Mouse (Mus musculus) right cerebral cortex, postnatal 14 days (tissue): ENCODE measurements around the gene Tlcd2.

ENCODE experiments used
- DNase-seq: peaks from one replicate; pipeline ENCODE4 v3.0.0; 2022

Gene Tlcd2

DNA sequence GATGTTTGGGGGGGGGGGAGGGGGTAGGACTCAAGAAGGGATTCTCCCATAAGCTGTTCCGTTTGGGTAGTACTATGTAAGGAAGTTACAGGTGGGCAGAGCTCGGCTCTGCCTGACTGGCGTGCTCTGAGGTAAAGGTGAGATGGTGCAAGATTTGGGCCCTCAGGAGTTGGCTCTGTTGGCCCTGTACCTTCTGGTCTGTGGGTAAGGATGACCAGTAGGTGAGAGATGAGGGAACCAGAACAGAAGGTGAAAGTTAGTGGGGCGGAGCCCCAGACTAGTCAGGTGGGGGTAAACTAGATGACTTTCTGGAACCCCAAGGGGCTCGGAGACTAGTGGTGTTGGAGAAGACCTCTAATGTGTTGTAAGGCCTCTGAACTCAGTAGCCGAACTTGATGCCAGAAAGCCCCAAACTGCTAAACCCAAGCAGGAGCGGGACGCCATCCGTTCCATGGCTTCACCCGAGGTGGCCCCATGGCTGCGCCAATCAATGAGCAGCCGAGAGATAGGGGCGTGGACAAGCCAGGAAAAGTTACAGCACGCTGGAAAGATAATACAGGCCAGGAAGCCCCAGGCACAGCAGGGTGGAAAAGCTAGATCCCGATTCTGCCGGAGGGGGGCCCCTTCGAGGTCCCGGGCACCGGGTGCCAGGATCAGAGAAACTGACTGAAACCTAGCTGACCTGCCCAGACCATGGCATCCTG, 6.1 kb downstream of the Tlcd2 start:
- no peak for DNase-seq

DNA sequence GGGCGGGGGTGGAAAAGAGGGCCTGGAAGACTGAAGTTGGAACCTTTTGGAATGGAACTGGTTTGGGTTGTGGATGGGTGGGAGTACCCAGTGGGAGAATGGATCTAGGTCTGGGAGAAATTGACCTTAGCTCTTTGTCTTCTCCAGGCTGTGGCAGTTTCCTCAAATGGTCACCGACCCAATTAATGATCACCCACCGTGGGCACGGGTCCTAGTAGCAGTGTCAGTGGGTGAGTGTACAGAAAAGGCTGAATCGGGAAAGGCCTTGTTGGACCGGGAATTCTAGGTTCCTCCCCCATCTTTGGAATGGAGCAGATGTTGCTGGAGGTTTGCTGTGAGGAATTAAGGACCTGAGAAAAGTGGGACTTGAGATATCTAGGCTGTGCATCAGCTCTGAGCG, 6.9 kb downstream of the Tlcd2 start:
- no peak for DNase-seq

DNA sequence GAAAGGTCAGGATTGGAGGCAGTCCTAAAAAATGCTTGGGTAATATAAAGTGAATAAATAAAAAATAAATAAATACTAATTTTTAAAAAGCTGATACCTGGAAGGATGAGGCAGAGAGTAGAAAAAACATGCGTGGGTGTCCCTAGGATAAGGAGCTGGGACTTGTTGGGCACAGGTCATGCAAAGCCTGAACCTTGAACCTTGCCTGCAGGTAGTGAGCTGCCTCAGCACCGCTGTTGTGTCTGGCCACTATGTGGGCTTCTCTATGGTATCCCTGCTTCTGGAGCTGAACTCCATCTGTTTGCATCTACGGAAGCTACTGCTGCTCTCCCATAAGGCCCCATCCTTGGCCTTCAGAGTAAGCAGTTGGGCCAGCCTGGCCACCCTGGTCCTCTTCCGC, 7.7 kb downstream of the Tlcd2 start:
- no peak for DNase-seq

DNA sequence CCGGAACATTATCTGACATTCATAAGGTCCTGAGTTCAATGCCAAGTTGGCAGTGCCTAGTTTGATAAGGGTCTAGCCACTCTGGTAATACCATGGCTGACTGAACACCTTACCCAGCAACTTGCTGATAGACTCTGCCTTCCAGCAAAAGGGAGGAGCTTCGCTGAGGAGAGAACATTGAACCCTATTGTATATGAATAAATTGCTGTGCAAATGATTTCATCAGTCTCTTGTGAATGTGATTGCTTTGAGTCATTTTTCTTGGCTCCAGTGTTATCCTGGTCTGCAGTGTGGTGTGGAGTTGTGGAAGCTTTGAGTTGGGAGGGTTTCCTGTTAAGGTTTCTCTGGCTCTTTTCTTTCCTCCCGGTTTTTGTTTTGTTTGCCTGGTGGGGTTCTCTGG, 9.2 kb downstream of the Tlcd2 start:
- DNase-seq, result no peak

DNA sequence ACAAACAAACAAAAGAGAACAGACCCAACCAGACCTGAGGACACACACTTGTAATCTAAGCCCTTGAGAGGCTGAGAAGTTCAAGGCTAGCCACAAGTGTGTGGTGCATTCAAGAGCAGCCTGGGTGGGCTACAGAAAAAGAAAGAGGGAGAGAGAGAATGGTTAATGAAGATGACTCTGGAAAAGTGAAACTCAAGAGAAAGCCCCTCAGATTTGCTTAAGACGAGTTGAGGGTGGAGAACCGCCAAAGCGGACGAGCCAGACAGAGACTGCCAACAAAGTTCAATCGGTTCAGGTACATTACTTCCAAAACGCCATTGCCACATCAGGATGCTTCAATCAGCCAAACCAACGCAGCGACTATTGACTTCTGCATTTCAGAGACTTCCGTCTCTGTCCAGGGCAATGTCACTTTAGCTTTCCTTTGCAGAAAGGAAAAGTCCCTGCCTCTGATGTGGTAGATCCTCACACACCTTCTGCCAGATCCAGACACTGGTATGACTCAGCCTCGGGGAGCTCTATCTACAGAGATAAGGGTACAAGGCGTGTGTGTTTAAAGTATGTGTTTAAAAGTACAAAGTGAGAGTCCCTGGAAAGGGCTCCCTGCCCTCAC, 11.1 kb downstream of the Tlcd2 start:
- no peak for DNase-seq

DNA sequence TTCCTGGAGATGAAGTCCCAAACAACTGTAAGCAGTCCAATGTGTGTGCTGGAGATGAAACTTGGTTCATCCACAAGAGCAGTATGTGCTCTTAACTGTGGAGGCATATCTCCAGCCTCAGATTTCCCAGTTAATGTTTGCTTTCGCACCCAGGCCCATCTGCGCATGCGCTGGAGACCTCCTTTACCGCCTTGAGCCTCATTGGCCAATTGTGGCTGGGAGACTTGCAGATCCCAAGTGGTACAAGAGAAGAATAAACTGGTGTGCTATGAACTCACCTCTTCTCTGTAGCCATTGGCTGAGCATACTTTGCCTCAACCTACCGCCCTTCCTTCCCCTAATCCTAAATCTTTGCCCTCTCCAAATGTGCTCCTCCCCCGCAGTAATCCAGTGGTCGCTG, 11.9 kb downstream of the Tlcd2 start:
- DNase-seq, result no peak

DNA sequence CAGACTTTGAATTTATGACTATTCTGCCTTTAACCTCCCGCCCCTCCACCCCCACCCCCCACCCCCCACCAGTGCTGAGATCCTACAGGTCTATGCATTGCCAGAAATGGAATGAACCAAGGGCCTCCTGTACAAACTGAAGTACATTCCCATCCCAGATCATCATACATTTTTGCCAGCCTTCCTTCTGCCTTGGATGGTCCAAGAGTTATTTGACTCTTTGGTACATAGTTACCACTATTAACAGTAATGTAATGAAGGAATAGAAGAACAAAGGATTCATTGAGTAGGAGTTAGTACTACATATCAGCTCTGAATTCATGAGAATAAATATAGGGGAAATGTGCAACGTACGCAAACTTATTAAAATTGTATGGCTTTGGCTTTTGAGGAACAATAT, 24.7 kb downstream of the Tlcd2 start:
- no peak for DNase-seq

DNA sequence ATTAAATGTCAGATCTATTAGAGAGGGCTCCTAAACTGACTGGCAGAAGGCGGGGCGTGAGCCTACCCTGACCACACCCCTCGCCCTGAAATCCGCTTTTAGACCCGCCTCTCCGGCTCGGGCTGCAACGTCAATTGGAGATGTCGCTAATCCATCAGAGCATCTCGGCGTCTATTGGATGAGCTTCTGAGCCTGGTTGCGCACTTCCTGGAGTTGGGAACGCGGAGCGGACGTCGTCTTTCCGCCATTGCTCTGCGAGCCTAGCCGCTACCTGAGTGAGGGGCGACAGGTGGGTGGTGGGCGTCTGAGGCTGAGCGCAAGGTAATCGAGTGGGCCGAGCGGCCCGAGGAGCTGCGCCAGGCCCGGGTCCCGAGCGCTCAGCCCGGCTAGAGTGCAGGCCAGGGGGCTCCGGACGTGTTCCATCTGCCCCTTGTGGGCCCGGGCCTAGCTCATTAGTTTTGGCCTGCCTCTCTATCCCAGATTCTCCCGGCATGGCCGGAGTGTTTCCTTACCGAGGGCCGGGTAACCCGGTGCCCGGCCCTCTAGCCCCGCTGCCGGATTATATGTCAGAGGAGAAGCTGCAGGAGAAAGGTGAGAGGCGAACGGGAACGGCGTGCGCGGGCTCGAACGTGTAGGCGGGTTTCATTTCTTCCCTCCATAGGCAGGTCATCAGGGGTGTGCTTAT, 25.2 kb downstream of the Tlcd2 start, which contains the start of gene Prpf8:
Gene Prpf8 (plus strand): TSS at position 216 of the 685 bp plus-strand sequence.
- peak; percentile 91 for DNase-seq

DNA sequence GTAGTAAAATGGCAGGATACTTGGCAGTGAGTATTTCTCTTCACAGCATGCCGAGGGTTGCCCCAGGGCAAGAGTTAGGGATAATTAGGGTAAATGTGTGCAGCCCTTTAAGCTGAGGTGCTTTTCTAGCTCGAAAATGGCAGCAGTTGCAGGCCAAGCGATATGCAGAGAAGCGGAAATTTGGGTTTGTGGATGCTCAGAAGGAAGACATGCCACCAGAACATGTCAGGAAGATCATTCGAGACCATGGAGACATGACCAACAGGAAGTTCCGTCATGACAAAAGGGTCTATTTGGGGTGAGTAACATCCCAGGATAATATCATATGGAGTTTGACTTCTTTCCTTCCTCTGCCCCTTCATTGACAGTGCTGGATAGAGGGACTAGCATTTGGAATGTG, 26.0 kb downstream of the Tlcd2 start:
- DNase-seq, result no peak

DNA sequence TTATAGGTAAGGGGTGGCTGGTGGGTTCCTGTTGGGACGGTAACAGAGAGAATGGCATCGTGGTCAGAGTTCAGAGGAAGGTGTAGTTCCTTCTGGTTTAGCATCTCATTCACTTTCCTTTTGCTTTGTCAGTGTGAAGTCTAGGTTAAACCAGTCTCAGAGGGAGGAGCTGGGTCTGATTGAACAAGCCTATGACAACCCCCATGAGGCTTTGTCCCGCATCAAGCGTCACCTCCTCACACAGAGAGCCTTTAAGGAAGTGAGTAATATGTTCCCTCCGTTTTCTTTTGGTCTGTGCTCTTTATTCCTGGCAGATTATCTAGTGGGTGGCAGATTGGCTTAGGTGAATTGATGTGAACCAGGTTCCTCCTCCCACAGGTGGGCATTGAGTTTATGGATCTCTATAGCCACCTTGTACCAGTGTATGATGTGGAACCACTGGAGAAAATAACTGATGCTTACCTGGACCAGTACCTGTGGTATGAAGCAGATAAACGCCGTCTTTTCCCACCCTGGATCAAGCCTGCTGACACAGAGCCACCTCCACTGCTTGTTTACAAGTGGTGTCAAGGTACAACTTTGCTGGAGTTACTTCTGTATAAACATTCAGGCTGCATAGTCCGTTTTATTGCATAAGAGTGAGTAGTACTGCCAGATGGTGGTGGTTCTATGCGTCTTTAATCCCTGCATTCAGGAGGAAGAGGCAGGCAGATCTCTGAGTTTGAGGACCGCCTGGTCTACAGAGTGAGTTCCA, 33.0 kb downstream of the Tlcd2 start:
- DNase-seq, result no peak

DNA sequence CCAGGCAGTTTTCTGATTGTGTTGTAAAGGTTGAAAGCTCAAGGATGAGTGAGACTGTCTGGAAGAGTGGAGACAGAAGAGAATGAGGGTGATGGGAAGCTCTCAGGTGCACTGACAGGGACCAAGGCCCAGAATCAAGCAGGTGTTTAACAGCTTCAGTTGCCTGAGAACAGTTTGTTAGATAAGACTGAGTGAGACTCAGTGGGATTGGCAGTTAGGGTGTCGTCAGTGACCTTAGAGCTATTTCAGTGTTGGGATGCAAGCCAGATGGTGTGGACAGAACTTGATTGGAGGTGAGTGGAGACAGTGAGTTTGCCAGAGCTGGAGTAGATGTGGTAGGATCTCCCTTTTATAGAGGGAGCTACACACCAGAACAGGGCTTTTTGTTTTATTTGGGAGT, 36.6 kb downstream of the Tlcd2 start:
- DNase-seq, result no peak

DNA sequence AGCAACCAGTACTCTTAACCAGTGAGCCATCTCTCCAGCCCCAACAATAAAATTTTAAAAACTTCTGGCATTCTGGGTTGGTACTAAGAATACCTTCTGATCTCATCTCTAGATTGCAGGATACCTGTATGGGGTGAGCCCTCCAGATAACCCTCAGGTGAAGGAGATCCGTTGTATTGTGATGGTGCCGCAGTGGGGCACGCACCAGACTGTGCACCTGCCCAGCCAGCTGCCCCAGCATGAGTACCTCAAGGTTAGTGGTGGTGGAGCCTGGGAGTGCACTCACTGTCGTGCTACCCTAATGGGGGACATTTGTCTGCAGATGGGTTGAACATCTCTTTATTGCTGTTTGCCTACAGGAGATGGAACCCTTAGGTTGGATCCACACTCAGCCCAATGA, 46.6 kb downstream of the Tlcd2 start:
- DNase-seq, result no peak

DNA sequence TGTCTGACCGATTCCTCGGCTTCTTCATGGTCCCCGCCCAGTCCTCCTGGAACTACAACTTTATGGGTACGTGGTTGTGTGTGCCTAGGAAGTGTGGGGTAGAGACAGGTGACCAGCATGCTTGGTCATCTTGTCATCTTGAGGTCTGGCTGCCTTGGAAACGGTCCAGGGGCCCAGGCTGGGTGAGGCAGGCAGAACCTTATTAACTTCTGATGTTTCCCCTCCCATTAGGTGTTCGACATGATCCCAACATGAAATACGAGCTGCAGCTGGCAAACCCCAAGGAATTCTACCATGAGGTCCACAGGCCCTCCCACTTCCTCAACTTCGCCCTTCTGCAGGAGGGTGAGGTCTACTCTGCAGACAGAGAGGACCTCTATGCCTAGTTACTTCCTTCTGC, 47.4 kb downstream of the Tlcd2 start:
- no peak for DNase-seq

DNA sequence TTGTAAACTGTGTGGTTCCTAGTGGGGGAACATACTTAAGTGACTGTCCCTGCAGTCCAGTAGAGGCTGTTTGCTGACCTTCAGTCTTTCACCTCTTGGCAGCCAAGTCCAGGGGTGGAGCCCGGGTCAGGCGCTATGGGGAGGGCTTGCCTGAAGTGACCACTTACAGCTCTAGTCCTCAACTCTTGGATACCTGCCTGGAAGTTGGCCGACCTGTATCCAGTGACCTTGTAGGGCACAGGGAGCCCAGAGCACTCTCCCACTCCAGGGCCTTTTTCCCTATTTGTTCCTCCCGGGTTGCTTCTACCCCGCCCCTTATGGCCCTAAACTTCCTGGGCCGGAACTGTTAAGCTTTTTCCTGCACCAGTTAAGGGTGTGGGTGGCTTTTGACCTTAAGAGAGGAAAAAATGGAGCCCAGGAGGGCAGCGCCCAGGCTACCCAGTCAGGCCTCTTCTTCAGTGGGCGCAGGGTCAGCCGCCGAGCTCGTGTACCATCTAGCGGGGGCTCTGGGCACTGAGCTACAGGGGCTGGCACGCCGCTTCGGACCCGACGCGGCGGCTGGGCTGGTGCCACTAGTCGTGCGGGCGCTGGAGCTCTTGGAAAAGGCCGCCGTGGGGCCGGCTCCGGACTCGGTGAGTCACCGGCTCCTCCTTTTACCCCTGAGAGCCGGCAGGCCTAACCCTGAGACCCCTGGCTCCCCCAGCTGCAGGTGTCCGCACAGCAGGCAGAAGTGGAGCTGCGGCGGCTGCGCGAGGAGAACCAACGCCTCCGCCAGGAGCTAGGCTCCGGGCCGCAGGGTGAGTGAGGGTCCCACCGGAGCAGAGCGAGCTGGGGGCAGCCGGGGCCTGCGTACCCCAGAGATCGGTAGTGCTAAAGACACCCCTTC, 48.5 kb downstream of the Tlcd2 start, which contains the start of gene Rilp:
Gene Rilp (plus strand): TSS at position 354 of the 886 bp plus-strand sequence.
- peak; percentile 61 for DNase-seq

DNA sequence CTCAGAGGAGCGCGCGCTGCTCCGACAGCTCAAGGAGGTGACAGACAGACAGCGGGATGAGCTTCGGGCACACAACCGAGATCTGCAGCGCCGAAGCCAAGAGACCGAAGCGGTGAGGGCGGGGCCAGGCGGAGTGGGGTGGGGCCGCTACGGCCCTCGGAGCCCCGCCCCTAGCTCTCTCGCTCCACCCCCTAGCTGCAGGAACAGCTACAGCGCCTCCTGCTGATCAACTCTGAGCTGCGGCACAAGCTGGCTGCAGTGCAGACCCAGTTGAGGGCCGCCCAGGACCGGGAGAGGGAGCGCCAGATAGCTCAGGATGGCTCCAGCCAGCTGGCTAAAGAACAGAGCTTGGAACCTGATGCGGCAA, 49.1 kb downstream of the Tlcd2 start:
- DNase-seq, result peak; percentile 95

DNA sequence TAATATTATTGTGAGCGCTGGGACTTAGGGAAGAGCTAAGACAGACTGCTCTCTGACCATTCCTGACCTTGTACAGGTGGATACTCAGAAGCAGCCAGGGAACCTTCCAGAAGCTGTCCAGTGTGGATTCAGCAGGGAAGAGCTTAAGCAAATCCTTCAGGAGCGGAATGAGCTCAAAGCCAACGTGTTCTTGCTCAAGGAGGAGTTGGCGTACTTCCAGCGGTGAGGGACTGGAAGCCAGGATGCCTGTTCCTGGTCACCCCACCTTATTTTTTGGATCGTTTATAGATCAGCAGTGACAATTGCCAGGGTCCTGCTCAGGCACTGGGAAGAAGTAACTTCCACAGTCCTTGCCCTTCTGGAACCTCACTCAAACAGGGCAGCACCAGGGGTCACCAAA, 49.7 kb downstream of the Tlcd2 start:
- peak; percentile 57 for DNase-seq

DNA sequence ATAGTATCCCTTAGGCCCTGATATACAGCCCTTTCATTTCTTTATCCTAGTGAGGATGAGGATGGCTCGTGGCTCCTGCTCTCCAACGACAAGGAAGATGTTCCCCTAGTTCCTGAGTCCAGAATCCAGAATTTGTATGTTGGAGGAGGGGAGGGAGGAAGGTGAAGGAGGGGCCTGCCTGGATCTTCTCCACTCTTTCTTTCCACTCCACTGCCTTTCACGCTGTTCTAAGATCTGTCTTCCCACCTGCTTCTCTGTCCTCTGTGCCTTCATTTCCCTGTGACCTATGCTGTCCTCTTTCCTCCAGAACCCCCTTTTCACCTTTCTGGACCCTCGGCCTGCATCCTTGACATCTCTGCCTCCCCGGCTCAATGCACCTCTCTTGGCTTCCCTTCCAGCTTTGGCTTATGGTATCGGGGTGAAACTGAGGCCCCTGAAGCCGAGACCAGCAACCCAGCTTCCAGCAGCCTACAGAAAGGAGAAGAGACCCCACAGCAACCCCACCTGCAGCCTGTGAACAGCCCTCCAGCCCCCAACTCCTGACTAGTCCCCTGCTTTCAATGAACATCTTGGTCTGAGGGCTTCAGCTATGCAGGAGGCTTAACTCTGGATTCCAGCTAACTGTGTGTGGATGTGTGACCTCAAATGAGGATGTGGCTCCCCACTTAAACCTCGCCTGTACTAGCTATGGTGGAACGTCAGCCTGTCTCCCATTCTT, 50.9 kb downstream of the Tlcd2 start:
- DNase-seq, result no peak

DNA sequence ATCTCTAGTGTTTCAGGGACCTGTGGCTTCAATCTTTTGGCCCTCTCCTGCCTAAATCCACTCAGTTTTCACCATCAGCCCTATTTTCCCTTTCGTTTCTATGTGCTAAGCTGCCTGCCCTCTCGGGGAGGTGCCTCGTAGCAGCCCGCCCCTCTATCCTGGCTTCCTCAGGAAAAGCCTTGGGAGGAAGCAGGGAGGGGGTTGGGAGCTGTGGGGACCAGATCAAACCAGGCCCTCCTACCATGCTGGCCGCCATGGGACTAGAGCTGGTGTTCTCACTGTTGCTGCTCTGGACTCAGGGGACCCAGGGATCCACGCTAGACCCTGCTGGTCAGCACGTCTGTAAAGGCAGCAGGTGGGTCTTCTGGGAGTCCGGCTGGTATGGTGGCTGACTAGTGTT, 51.8 kb downstream of the Tlcd2 start, which contains the start of gene Scarf1:
Gene Scarf1 (plus strand): TSS at position 205 of the 400 bp plus-strand sequence.
- no peak for DNase-seq

DNA sequence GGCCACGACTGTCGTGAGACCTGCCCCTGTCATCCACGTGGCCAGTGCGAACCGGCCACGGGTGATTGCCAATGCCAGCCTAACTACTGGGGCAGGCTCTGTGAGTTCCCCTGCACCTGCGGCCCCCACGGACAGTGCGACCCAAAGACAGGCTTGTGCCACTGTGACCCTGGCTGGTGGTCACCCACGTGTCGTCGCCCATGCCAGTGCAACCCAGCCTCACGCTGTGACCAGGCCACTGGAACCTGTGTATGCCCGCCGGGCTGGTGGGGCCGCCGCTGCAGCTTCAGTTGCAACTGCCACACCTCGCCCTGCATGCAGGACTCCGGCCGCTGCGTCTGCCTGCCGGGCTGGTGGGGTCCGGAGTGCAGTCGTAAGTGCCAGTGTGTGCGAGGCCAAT, 53.7 kb downstream of the Tlcd2 start:
- DNase-seq, result no peak

DNA sequence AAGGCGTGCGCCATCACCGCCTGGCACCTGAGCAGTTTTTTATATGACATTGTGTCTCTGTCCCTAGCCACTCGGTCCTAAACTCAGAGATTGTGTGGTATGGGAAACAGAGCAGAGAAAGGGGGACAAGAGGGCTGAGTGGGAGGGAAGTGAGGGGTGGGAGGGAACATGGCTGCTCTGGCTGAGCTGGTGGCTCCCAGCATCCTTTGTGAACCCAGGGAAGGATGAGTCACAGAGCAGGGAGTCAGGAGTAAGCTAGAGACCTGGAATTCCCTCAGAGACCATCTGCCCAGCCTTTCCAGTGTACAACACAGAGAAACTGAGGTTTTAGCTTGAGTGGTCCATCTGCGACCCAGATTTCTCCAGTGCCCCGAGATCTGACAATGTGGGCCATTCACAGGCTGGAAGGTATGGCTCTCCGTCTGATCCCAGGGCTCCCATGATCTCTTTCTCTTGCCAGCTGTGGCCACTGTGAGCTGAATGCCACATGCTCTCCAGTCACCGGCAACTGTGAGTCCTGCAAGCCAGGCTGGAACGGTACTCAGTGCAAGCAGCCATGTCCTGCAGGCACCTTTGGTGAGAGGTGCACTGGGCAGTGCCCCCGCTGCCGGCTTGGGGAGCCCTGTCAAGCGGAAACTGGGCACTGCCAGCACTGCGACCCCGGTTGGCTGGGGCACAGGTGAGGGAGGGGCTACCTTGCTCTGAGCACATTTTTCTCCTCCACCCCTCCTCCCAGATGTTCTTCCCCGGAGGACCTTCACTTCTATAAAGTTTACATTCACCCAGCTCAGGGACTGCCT, 58.5 kb downstream of the Tlcd2 start:
- DNase-seq, result no peak
